Mouse (Mus musculus): ENCODE data around the gene Col28a1. TPM values are rescaled to one million over a fixed set of nuclear protein-coding genes. Genes with fewer than 3 reads are reported as not detected.

Gene Col28a1
- polyA plus RNA-seq, 1 experiment from 2014 or later: 4.7 TPM

DNA sequence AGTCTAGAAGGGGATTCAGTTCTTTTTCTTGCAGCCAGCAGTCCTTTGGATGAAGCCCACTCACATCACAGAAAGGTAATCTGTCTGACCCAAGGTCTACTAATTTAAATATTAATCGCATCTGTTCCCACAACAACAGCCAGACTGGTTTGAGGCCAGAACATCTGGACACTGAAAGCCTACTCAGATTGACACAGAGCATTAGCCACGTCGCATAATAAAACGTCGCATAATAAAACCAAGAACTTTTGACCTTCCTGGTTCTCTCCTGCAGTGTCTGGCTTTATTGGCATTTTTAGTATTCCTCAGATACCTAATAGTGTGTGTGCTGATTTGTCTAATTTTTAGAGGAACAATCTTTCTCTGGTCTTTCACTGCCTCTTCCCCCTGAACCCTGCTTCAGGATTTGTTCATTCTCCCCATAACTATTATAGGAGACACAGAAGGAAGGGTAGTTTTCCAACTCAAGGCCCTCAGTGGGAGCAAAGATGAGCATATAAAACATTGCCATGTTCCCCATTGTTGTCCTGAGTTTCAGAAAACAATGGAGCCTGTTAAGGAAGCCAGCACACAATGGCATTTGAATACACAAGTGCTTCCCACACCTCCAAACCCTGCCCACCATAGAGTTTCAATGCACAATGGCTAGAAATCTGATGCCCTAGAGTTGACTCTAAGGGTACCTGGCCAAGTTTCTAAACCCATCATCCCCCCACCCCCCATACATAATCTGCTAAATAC lies 221.2 kb downstream of the Col28a1 start:
- Histone ChIP-seq H3K27ac (replicated peaks) (no peak overlapping the region), H3K4me1 (peaks cover 2% of the 10 kb centered on the region; the same call in 1 of the 2 replicates), H3K36me3 (no peaks in the 10 kb centered on the region), H3K27me3 (replicated peaks) (no peaks in the 10 kb centered on the region), H3K4me2 (no peak overlapping the region), H3K4me3 (replicated peaks) (no peak overlapping the region), H3K9me3 (replicated peaks) (no peaks in the 10 kb centered on the region), H3K9ac (replicated peaks) (no peak overlapping the region)
- ATAC-seq (ENCODE audit: low FRiP score): no peak
- WGBS: 24% methylated on average over 5 of the region's 5 CpGs

DNA sequence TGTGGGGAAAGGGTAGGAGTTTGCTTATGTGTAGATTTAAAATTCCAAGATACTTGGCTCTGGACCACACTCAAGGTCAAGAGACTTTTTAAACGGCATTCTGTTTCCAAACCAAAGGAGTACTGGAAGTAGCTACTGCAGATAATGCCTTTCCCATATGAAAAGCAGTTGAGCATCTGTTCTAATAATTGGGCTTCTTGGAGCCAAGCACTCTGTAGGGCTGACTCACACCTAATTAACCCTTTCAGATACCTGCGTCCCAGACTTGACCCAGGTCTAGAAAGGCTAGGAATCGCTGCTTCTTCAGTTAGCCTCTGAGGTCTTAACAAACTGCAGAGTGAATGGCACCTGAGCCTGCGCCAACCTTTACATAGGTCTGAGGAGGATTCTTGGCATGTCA lies 223.0 kb downstream of the Col28a1 start:
- WGBS: 86% methylated on average over 4 of the region's 4 CpGs
- H3K27me3 ChIP-seq (replicated peaks): no peaks in the 10 kb centered on the region

GRCm38 (mm10) chr6:7965833-7966522 lies 226.4 kb downstream of the Col28a1 start:
- 36% methylated on average over 11 of the region's 11 CpGs for WGBS
- no peak overlapping the region for H3K27ac ChIP-seq (replicated peaks)

More for the DNA sequence above, 223.0 kb downstream of the Col28a1 start:
- Histone ChIP-seq H3K9ac (replicated peaks) (no peak overlapping the region), H3K4me1 (peaks cover 7% of the 10 kb centered on the region; the same call in 1 of the 2 replicates), H3K9me3 (replicated peaks) (no peaks in the 10 kb centered on the region), H3K27ac (replicated peaks) (no peak overlapping the region), H3K4me2 (no peak overlapping the region), H3K4me3 (replicated peaks) (no peak overlapping the region), H3K36me3 (no peaks in the 10 kb centered on the region)
- no peak for ATAC-seq (ENCODE audit: low FRiP score)

GRCm38 (mm10) chr6:7962749-7963148 lies 229.7 kb downstream of the Col28a1 start:
- WGBS: 94% methylated on average over 7 of the region's 7 CpGs
- H3K9me3 ChIP-seq (replicated peaks): no peaks in the 10 kb centered on the region
- no peaks in the 10 kb centered on the region for H3K36me3 ChIP-seq
- H3K27me3 ChIP-seq (replicated peaks): no peaks in the 10 kb centered on the region
- no peak for ATAC-seq (ENCODE audit: low FRiP score)
- H3K27ac ChIP-seq (replicated peaks): no peak overlapping the region
- H3K4me1 ChIP-seq: peaks cover 7% of the 10 kb centered on the region; the same call in 1 of the 2 replicates
- no peak overlapping the region for H3K4me3 ChIP-seq (replicated peaks)
- H3K9ac ChIP-seq (replicated peaks): no peak overlapping the region
- H3K4me2 ChIP-seq: no peak overlapping the region

More at GRCm38 (mm10) chr6:7965833-7966522, 226.4 kb downstream of the Col28a1 start:
- no peak overlapping the region for H3K9ac ChIP-seq (replicated peaks)
- no peak overlapping the region for H3K4me3 ChIP-seq (replicated peaks)
- no peaks in the 10 kb centered on the region for H3K36me3 ChIP-seq
- no peaks in the 10 kb centered on the region for H3K27me3 ChIP-seq (replicated peaks)
- no peaks in the 10 kb centered on the region for H3K9me3 ChIP-seq (replicated peaks)
- peak; percentile 74; the same call in 1 of the 2 replicates for ATAC-seq (ENCODE audit: low FRiP score)
- H3K4me1 ChIP-seq: peaks cover 7% of the 10 kb centered on the region; the same call in 1 of the 2 replicates
- no peak overlapping the region for H3K4me2 ChIP-seq

DNA sequence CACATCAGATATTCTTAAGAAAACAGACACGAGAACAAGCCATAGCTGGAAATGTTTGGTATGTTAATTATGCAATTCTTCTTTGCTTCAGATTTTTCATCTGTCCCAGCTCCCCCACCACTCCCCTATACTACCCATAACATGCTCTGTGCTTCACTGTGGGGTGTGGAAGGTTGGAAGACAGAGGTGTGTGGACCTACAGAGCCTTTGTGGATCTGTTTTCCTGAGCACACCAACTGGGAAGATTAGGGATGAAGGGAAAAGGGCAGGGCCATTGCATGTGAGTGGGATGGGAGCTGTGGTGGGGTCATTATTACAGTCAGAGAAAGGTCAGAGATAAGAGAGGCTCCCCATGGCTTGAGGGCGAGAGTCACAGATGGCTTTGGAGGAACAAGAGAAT lies 240.2 kb downstream of the Col28a1 start:
- no peak overlapping the region for H3K27ac ChIP-seq (replicated peaks)
- H3K9me3 ChIP-seq (replicated peaks): no peaks in the 10 kb centered on the region
- no peak; the same call in 1 of the 2 replicates for ATAC-seq (ENCODE audit: low FRiP score)
- no peak overlapping the region for H3K9ac ChIP-seq (replicated peaks)
- no peak overlapping the region for H3K4me3 ChIP-seq (replicated peaks)
- no peaks in the 10 kb centered on the region for H3K4me1 ChIP-seq
- no peak overlapping the region for H3K4me2 ChIP-seq
- no peaks in the 10 kb centered on the region for H3K36me3 ChIP-seq
- 69% methylated on average over 2 of the region's 2 CpGs for WGBS
- H3K27me3 ChIP-seq (replicated peaks): no peaks in the 10 kb centered on the region

DNA sequence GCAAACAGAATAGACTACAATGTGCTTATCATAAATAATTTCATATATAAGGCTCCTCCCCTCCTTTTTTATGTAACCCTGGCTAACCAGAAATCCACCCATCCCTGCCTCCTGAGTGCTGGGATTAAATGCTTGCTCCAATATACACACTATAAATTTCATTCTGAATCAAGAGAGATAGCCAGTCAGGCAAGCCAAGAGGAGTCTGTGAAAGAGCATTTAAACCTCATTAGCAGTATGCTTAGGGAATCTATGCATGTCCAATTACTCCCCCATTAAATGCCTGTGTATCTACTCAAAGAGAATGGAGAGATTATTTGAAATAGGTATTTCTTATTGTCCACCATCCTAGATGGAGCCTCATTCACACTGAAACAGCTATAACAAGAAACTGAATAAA lies 240.6 kb downstream of the Col28a1 start:
- H3K36me3 ChIP-seq: no peaks in the 10 kb centered on the region
- no peaks in the 10 kb centered on the region for H3K27me3 ChIP-seq (replicated peaks)
- no peak overlapping the region for H3K4me2 ChIP-seq
- H3K9me3 ChIP-seq (replicated peaks): no peaks in the 10 kb centered on the region
- H3K9ac ChIP-seq (replicated peaks): no peak overlapping the region
- no peak; the same call in 1 of the 2 replicates for ATAC-seq (ENCODE audit: low FRiP score)
- H3K4me1 ChIP-seq: no peaks in the 10 kb centered on the region
- no peak overlapping the region for H3K27ac ChIP-seq (replicated peaks)
- H3K4me3 ChIP-seq (replicated peaks): no peak overlapping the region

Other genes with a start within 250 kb of the Col28a1 start
- gene Mios, start 16.6 kb upstream of the Col28a1 start, polyA plus RNA-seq (2015; fragmentation: Nextera tagmentation; extraction: Ambion mirVana): 22.2 and 24.1 TPM in 2 replicates
- gene Rpa3, start 66.6 kb upstream of the Col28a1 start, polyA plus RNA-seq (2015; fragmentation: Nextera tagmentation; extraction: Ambion mirVana): 49.3 and 70.9 TPM in 2 replicates
- 52.2 and 62.2 TPM in 2 replicates for gene Umad1, start 66.7 kb upstream of the Col28a1 start, polyA plus RNA-seq (2015; fragmentation: Nextera tagmentation; extraction: Ambion mirVana)
- gene Gm45062, start 66.8 kb upstream of the Col28a1 start, polyA plus RNA-seq (2015; fragmentation: Nextera tagmentation; extraction: Ambion mirVana): 9.4 and 9.6 TPM in 2 replicates

Data from neural tube, embryonic 15.5 days (tissue).